Mouse (Mus musculus): ENCODE measurements around the gene Ccdc146.
A peak's percentile ranks its signal among the peaks of the same experiment; 100 is the strongest.

The Ccdc146 gene

DNA sequence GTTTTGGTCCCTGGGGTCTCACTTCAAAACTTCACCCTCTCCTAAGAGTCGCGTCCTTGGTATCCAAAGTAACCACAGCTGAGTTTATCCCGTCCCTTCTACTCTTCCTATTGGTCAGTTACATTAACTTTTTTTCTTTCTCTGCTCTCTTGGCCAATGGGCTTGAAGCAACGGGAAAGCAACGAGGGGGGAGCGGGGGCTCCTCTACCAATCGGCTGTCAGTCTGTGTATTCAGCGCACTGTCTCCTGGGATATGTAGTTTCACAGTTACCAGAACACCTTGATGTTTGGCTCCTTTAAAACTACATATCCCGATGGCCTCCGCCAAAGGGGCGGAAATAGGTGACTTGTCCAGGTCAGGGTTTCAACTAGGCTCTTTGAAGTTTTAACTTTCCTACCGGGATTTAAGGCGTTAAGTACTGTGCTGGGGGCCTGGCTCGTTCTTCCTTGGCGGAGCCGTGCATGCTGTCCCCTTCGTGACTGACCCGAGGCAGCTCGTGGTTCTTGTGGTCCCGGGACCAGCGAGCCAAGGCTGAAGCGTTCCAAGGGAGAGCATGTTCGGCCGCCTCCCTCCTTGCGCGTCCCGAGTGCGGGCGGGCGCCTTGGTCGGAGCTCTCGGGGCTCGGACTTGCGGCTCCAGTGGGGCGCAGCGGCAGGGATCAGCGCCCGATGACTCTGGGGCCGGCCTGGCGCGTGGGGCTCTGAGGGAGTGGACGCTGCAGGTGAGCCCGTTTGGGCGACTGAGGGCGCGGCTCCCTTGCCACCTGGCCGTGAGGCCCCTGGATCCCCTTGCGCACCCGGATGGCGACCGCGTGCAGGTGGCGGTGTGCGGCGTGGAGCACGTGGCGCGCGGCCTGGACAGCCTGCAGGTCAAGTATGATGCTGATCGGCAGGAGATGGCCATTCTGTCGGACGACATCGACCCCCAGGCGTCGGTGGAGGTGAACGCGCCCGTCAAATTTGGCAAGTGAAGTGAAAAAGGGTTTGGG is at the start of gene Ccdc146, which contains the start of gene Fam185a:
TSS of gene Ccdc146 (minus strand) at position 64 of the 989 bp plus-strand sequence.
TSS of gene Fam185a (plus strand) at position 345 of the 989 bp plus-strand sequence.
- peak; percentile 63 for DNase-seq (ENCODE audit: low spot score)

DNA sequence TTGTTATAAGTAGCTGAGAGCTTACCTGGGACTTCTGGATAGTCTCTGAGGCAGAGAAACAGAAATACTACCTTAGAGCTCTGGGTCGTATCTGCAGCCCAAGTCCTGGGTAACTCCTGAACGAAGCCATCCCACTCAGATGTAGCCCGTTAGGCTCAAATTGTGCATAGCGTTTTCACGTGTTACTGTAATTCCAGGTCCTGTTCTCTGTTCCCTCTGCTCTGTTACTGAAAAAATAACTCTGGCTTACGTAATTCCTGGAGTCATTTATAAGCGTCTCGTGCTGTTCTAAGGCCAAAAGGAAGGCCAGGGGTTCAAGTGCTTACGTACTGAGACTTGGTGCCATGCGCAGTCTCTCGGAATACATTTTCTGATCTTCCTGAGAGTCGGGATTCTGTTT is 43.6 kb upstream of the Ccdc146 start:
- DNase-seq (ENCODE audit: low spot score), result no peak

DNA sequence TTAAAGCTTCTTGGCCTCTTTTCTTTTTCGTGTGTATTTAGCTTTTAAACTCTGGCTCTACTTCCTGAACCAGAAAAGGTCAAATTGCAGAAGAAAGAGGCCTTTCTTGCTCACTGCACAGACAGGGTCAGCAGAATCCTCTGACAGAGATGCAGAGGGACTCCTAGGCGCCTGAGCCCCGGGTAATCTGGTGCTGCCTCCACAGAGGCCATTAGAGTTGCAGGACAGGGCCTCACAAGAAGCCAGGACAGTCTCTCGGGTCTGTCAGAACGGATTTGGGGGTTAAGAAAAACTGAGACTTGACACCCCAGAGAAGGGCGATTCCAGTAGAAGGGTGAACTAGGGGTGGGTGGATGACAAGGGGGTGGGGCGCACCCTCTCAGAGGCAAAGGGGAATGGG is 42.9 kb upstream of the Ccdc146 start:
- DNase-seq (ENCODE audit: low spot score), result no peak

DNA sequence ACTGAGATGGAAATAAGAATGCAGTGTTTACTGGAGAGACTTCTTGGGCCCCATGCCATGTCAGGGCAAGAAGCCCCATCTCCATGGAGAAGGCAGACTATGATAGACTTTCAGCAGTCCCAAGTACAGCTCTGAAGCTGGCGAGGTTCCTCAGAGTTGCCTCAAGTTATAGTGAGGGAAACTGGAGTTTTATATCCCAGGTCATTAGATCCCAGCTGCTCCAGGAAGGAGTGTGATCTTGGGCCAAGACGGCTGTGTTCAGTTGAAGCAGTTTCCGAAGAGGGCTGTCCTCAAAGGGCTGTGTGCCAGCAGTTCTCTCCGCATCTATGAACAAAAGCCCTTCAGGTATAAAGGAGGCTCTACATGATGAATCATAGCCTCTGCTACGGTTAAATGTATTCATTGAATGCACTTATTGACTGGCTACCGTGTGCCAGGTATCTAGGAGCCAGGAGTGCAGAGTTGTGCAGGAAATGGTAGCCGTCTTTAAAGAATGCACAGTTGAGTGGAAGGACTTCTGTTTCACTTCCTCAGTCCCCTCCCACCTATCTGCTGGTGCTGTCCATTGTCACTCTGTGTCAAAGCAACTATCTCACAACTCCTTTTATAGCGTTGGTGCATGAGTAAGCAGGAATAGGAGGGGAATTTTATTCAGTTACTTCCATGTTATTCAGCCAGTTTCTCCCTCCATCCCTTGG is 16.5 kb upstream of the Ccdc146 start:
- no peak for DNase-seq (ENCODE audit: low spot score)

DNA sequence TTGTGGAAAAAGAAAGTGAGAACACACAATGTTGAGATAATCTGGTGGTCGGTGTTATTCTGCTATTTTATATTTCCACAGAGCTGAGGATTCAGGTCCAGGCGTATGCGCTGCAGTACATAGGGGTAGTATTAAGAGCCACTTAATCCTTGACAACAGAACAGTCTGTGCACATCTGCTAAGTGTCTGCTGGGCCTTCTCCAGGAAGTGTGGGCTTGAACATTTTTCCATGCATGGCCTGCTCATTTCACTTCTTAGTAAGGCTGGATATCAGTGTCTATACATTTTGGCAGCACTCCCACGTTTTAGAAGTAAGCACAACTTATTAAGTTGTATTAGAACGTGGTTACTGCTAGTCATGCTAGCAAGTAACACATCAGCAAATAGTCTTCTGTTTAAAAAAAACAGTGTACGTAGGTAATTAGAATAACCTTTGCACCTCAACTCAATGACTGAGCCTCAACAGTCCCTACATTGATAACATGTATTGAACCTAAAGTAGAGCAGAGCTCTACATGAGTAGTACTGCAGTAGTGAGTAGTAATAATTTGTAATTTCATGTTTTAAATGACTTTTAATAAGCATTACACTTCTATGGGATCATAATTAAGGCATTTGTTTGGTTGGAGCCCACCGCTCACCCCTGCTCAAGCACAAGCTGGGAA is 15.1 kb upstream of the Ccdc146 start:
- no peak for DNase-seq (ENCODE audit: low spot score)

DNA sequence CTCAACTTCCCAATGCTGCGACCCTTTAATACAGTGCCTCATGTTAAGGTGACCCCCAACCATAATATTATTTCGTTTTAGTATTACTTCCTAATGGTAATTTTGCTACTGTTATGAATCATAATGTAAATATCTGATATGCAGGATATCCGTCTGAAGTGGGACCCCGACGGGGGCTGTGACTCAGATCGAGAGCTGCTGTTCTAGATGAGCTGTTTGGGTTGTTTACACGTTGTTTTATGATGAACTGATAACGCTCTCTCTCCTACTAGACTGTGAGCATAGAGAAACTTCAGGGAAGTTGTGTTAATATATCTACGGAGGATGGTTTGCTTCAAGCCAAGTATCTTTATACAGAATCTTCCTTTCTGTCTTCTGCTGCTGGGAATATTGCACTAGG is 14.0 kb upstream of the Ccdc146 start:
- DNase-seq (ENCODE audit: low spot score), result no peak

DNA sequence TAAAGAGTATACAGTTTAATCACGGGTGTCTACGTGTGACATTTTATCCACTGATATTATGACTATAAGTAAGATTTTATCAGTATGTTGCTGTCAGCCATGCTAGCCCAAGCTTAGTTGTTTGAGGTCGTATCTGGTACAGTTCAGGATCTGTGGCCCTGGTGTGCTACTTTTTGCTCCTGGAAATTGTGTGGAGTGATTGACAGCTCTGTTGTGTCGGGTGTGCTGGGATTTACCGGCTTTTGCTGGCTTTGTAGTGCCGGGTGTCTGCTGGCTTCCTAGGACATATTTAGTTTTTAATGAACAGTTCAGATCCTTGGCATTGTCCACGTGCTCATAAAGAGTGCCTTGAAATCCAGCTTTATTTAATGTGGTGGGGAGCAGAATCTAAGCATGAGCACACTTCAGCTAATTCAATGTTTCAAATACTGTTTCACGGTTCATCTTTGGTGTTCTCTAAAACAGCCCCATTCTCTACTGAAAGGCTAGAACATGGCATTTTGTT is 12.0 kb upstream of the Ccdc146 start:
- no peak for DNase-seq (ENCODE audit: low spot score)

DNA sequence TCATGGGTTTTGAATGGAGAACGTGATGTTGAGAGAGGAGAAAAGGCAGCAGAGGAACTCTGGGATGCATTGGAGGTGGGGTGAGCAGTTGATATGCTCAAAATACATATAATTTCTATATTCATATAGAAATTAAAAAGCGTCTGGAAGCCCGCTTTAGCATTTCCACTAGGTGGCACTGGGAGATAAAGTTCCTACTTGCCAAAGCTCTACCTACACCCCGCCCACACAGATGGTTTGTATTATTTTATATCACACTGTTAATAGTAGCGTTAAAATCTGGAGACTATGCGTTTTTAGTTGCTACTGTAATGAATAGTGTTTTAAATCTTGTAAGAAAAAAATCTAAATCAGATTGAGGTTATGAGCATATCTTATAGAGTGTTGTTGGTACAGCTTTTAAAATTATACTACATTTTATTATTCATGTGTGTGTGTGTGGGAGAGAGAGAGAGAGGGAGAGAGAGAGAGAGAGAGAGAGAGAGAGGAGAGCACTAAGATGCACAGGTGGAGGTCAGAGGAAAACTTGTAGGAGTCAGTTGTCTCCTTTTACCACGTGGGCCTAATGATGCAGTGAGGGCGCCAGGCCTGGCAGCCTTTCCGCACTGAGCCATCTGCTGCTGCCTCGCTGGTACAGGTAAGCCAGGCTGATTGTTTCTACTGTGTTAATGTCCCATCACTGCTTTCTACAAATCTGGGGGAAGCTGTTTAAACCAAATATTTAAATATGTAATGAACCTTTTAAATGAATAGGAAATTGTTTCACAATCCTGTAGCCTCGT is 9.9 kb upstream of the Ccdc146 start:
- no peak for DNase-seq (ENCODE audit: low spot score)

DNA sequence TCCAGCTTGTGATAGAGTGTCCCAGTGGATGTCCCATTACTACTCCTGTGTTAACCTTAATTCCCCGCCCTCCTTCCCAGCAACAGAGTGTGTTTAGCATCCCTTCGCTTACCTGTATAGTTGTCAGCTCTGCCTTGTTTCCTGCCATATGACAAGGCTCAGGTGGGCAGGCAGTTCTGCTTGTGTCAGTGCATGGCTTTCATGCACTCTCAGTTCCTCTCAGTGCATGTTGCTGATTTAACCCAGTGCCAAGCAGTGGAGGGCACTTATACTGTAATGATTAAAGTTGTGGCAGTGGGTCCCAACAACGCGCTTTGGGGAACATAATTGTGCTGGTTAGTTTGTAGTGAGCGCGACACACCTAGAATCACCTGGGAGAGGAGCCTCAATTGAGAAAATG is 2.2 kb upstream of the Ccdc146 start:
- no peak for DNase-seq (ENCODE audit: low spot score)

DNA sequence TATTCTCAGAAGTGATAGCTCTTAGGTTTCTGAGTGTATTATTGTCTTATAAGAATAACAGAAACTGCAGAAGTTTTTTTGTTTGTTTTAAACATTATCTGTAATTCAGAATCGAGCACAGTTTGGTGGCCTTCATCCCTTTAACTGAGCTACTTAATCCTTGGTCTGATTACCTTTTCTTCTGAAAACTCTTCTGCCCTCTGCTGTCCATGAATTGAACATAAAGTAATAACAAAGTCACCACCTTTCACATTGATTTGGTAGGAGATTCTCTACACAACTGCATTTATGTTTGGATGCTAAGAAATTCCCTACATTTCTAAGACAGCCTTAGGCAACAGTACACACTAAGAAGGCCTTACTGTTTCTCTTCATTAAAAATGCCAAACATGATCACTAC is 3.9 kb downstream of the Ccdc146 start:
- DNase-seq (ENCODE audit: low spot score), result no peak

DNA sequence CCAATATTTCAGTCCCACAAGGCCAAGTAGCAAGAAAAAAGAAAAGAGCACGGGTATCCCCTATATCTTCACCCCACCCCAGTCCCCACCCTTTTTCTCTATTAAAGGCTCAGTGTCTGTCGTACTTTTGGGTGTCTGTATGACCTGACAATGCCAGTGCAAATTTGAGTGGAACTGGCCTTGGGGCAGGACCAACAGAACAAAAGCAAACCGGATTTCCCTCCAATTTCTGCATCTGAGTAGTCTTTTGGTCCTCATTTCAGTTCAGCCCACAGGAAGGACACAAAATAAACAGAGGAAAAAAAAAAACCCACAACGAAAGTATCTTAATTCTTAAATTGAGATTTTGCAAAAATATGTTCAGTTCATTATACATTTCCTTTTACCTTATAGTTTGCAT is 5.9 kb downstream of the Ccdc146 start:
- no peak for DNase-seq (ENCODE audit: low spot score)

DNA sequence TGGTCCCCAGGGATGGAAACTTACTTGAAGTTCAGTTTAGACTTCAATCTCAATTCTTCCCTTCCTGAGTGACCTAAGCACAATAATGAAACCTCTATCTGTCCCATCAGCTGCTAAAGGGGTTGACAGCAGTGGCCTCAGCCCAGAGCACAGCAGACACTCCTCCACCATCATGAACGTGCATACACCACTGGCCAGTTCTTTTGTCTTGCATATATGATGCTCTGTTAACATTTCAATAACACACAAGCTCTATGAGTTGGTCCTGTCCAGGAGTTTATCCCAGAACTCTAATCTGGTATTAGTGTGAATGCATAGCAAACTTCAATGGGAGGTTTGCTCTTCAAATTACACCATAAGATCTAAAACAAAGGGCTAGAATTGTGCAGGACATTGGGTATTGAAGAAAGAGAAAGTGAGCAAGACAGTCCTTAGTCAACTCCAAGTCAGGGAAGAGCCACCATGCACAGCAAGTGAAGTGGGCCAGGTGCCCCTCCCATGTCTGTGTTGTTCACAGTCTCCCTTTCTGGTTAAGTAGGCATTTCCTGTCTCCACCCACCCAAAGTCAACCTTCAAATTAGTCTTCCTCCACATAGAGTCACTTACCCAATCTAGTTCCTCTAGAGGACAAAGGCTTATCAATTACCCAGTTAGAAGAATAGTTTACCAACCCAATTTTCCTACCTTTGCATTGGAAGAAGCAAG is 10.2 kb downstream of the Ccdc146 start:
- DNase-seq (ENCODE audit: low spot score), result no peak

DNA sequence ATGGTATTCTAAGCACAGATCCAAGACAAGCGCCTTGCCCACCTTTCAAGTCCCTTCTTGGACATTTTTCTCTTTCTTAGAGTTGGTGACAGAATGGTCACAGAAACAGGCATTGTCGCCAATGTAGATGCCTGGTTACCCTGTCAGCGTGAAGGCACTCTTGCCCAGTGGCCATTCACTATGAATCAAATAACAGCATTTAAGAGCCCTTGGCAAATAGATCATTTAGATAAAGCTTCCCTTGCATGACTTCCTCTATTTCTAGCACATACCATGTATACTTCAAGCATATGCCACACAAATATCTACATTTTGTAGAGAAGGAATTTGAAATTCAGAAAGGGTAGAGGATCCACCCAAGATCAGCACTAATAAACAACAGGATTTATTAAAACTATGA is 11.2 kb downstream of the Ccdc146 start:
- no peak for DNase-seq (ENCODE audit: low spot score)

DNA sequence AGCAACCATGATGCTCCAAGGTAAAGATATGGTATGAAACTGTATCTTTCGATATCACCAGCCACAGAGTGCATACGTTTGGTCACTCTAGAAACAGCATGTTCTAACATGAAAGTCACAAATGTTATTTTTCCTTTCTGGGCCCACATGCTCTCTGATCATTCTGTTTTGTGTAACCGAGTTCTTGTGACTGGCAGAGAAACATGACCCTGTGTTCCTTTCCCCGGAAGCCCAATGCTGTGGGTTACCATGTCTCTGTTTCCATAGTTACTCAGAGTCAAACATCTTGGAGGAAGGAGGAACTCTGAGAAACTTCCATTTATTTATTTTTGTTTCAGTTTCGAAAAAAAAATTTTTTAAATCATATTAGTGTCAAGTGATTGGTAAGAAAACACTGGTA is 12.4 kb downstream of the Ccdc146 start:
- no peak for DNase-seq (ENCODE audit: low spot score)

DNA sequence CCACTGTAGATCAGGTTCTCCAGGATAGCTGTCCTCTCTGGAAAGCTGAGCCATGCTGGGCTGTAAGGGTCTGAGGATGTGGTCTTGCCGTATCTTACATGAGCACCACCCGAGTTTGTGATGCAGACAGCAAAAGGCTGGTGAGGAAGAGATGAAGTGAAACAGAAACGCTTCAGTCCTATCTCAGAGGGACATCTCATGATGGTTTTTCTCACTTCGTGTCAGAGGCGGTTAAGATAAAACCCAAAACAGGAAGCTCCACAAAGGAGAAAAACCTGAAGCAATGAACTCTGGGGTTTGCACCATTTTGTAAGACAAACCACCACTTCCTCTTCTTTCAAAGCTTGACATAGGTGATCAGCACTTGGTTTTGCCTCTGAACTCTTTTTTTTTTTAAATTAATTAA is 13.2 kb downstream of the Ccdc146 start:
- DNase-seq (ENCODE audit: low spot score), result no peak

DNA sequence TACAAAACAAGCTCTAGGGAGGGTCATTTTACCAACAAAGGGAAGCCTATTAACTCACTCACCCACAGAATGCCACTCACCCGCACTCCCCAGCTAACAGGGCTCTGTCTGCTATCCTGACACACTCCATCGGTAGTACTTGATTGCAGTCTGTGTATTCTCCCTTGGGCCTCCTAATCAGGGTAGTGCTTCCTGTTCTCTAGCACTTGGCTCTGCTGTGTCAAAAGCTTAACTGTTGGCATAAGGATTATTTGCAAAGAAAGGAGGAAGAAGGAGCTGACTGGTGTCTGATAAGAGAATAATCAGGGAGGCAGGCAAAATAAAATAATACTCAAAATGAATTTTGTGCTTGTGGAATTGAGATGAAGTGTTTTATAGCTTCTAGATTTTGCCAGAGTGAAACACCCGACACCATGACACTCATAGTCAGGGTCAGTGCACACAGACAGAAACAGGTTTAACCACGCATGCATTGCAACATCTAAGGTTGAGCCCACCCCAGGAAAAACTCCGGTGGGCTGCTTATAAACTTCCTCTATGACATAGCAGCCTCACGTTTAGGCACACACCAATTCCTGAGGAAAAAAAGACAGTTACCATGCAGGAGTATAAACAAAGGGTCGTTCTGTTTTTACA is 29.2 kb downstream of the Ccdc146 start:
- DNase-seq (ENCODE audit: low spot score), result no peak

DNA sequence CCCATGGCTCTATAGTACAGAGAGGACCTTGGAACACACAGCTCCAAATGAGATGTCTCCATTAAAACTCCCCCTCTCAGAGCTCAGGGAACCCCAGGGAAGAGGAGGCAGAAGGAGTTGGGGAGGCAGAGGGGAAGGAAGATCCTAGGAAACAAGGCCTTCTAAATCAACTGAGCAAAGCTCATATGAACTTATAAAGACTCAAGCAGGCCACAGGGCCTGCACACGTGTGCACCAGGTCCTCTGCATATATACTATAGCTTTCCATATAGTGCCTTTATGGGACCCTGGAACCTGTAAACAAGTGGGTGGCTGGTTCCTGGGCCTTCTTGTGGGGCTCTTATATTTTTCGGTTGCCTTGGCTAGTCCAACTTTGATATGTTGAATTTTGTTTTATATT is 29.9 kb downstream of the Ccdc146 start:
- no peak for DNase-seq (ENCODE audit: low spot score)

DNA sequence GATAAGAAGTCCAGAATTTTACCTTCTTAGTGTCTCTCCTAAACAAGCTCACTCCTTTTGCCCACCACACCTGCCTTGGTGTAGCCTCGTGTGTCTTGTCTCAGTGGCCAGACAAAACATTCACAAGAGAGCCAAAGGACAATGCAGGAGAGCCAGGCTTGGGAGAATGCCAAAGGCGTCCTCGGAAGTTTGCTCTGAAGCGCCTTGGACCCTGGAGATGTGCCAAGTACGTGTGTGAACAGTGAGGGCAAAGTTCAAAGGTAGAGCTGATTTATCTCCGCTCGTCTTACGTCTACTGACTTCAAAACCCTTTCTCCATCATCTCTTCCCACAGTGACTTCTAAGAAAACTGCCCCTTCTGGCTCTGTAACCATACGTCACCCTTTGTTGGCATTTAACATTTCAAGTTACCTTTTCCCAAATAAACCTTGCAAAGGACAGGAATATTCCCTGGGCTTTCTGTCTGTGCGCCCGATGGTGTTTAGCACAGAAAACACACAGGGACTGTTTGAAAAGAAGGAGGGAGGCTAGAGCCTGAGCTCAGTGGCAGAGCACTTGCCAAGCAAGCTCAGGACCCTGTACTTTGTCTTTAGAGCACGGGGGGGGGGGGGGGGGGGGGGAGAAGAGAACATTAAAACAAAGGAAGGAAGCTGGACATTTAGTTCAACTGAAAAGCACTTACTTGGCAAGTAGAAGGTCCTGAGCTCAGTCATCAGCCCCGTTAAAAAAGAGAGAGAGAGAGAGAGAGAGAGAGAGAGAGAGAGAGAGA is 32.7 kb downstream of the Ccdc146 start:
- no peak for DNase-seq (ENCODE audit: low spot score)

DNA sequence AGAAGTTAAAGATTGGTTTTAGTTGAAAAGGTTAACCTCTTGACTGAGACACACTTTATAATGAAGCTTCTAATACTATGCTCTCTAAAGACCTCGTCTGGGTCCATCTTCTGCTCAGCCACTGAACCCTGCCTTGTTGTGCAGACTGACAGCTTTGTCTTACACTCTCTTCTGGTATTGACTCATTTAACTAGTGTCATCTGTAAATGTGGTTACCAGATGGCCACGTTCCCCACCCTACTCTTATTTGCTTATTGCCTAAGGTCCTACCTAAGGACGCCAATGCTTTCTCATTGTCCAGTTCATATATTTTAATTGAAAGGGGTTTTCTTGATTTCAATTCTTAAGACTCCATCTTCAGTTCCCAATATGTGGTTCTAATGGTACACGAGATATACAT is 35.6 kb downstream of the Ccdc146 start:
- DNase-seq (ENCODE audit: low spot score), result no peak

DNA sequence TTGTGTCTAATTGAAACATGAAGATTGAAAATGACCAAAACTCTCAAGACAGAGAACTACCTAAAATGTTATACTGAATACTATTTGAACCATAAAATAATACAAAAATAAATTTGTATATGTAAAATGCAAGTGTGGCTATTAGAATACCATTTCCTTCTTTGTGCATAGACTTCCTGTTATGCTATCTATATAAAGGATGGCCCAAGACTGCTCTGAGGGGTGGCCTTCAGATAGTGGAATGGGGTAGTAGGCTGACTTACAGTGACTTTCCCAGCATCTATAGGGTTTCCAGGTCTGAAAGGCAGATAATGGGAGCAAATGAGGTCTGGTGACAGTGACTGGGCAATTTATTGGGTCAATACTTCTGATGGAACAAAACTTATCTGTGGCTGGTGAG is 37.1 kb downstream of the Ccdc146 start:
- no peak for DNase-seq (ENCODE audit: low spot score)
